In the genomic region with DNA sequence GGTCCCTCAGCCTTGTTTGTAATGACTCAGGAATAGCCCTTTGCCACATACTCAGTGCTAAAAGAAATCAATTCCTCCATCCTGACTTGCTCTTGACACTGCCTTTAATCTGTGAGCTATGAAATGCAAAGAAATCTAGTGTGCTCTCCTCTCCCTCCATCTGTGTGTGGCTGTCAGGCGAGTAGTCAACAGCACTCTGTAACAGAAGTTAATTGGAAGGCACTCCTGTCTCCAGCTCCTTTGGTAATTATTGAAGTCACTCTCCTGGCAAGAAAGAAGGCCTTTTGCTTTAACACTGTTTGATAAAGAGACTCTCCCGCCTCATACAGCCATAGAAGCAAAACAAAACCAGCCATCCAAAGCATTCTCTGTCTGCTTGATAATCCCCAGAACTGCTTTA, we compare ENCODE assay signal across 18 mouse cellular contexts.
DNase-seq lines count a peak whose midpoint lies in the region; ATAC-seq and TF ChIP-seq lines count a peak whose summit lies in the region.
"Had no signal": no experiment of that assay in that cellular context is flagged by ENCODE, and none has a peak within 500 bp of the region (broad histone marks: within the 10 kb centered on the region; RNA-seq: fewer than 3 reads in every experiment).

No protein-coding gene starts in this region.

- DNase-seq in forebrain, embryonic 11.5 days (ENCODE audit: low spot score): no peak
- DNase-seq in brain, embryonic 14.5 days (ENCODE audit: low read depth): peak; percentile 87
- DNase-seq in kidney, postnatal 14 days: no peak
- no peak for DNase-seq in heart, postnatal 25 days (ENCODE audit: low spot score)
- no peak for DNase-seq in right cerebral cortex, postnatal 4 days
- DNase-seq: adrenal gland, postnatal 10 days; cerebellum, adult 11-12 months; cerebellum, adult 9-11 months; gastrocnemius, postnatal 14 days; heart, postnatal 4 days; kidney, adult 18-20 months had no signal

- intact Hi-C loops in heart, postnatal 25 days (cut with DNase I): no loop called here

- H3K4me2 ChIP-seq in forebrain, embryonic 13.5 days: no peak overlapping the region
- H3K4me2 ChIP-seq in forebrain, embryonic 11.5 days (ENCODE audit: low read depth, low read length, severe bottlenecking): no peak overlapping the region
- no peak overlapping the region for H3K4me2 ChIP-seq in forebrain, embryonic 16.5 days (ENCODE audit: low read length)
- H3K4me2 ChIP-seq in midbrain, embryonic 13.5 days (replicated peaks): no peak overlapping the region
- H3K4me2 ChIP-seq: heart, embryonic 13.5 days; hindbrain, embryonic 15.5 days had no signal

- no peak overlapping the region for H3K9ac ChIP-seq in forebrain, embryonic 13.5 days
- H3K9ac ChIP-seq in forebrain, embryonic 11.5 days (ENCODE audit: low read length): no peak overlapping the region
- H3K9ac ChIP-seq in forebrain, embryonic 16.5 days (replicated peaks; ENCODE audit: low read depth, low read length): no peak overlapping the region
- H3K9ac ChIP-seq in midbrain, embryonic 13.5 days (replicated peaks): no peak overlapping the region
- H3K9ac ChIP-seq: heart, embryonic 13.5 days; hindbrain, embryonic 15.5 days had no signal

- H3K27ac ChIP-seq in forebrain, embryonic 13.5 days: 0 out of 2 replicates have a peak overlapping the region, but pooled peaks have one; percentile 31
- no peak overlapping the region for H3K27ac ChIP-seq in forebrain, embryonic 11.5 days (ENCODE audit: low read depth, low read length)
- H3K27ac ChIP-seq in forebrain, embryonic 16.5 days (ENCODE audit: low read length): no peak overlapping the region
- H3K27ac ChIP-seq in midbrain, embryonic 13.5 days: 0 out of 2 replicates have a peak overlapping the region, but pooled peaks have one; percentile 47
- H3K27ac ChIP-seq: embryonic facial prominence, embryonic 10.5 days; heart, embryonic 13.5 days; hindbrain, embryonic 15.5 days had no signal

- no peak overlapping the region for H3K4me3 ChIP-seq in forebrain, embryonic 13.5 days
- H3K4me3 ChIP-seq in forebrain, embryonic 11.5 days (ENCODE audit: low read depth, low read length): no peak overlapping the region
- H3K4me3 ChIP-seq in forebrain, embryonic 16.5 days (replicated peaks; ENCODE audit: low read length): no peak overlapping the region
- H3K4me3 ChIP-seq in midbrain, embryonic 13.5 days (replicated peaks): no peak overlapping the region
- H3K4me3 ChIP-seq: embryonic facial prominence, embryonic 10.5 days; heart, embryonic 13.5 days; hindbrain, embryonic 15.5 days had no signal

- TF ChIP-seq POLR2A in brain, embryonic 14.5 days (IDR thresholded peaks at IDR 0.05; ENCODE audit: borderline replicate concordance, extremely low read depth, insufficient read depth, insufficient read length, poor library complexity, severe bottlenecking): no peak

- H3K4me1 ChIP-seq in forebrain, embryonic 13.5 days: 0 out of 2 replicates have a peak, but pooled peaks cover 13% of the 10 kb centered on the region
- H3K4me1 ChIP-seq in forebrain, embryonic 11.5 days (replicated peaks; ENCODE audit: control insufficient read depth, insufficient read depth, low read length): no peaks in the 10 kb centered on the region
- H3K4me1 ChIP-seq in forebrain, embryonic 16.5 days (replicated peaks; ENCODE audit: control insufficient read depth, insufficient read depth, low read length): peaks cover 5% of the 10 kb centered on the region; the same call in 1 of the 2 replicates
- H3K4me1 ChIP-seq in midbrain, embryonic 13.5 days (replicated peaks): peaks cover 7% of the 10 kb centered on the region
- H3K4me1 ChIP-seq: heart, embryonic 13.5 days; hindbrain, embryonic 15.5 days had no signal

- no peaks in the 10 kb centered on the region for H3K36me3 ChIP-seq in forebrain, embryonic 13.5 days (ENCODE audit: poor library complexity, severe bottlenecking)
- H3K36me3 ChIP-seq in forebrain, embryonic 11.5 days (ENCODE audit: control insufficient read depth, insufficient read depth, low read length): no peaks in the 10 kb centered on the region
- H3K36me3 ChIP-seq in forebrain, embryonic 16.5 days (ENCODE audit: control insufficient read depth, insufficient read depth): no peaks in the 10 kb centered on the region
- no peaks in the 10 kb centered on the region for H3K36me3 ChIP-seq in midbrain, embryonic 13.5 days
- H3K36me3 ChIP-seq: embryonic facial prominence, embryonic 10.5 days; heart, embryonic 13.5 days; hindbrain, embryonic 15.5 days had no signal

- TF ChIP-seq CTCF in brain, embryonic 14.5 days (IDR thresholded peaks at IDR 0.05; ENCODE audit: borderline replicate concordance, extremely low read depth, insufficient read depth, insufficient read length): no peak

- H3K9me3 ChIP-seq in forebrain, embryonic 13.5 days (replicated peaks): no peaks in the 10 kb centered on the region
- no peaks in the 10 kb centered on the region for H3K9me3 ChIP-seq in forebrain, embryonic 11.5 days (ENCODE audit: control insufficient read depth, low read length)
- H3K9me3 ChIP-seq in forebrain, embryonic 16.5 days (ENCODE audit: control insufficient read depth, low read length): no peaks in the 10 kb centered on the region
- H3K9me3 ChIP-seq in midbrain, embryonic 13.5 days: no peaks in the 10 kb centered on the region
- H3K9me3 ChIP-seq: embryonic facial prominence, embryonic 10.5 days; heart, embryonic 13.5 days; hindbrain, embryonic 15.5 days had no signal

- WGBS in forebrain, embryonic 13.5 days: 11% methylated on average over 2 of the region's 2 CpGs
- WGBS in forebrain, embryonic 11.5 days: 11% methylated on average over 2 of the region's 2 CpGs
- WGBS in forebrain, embryonic 16.5 days: 16% methylated on average over 2 of the region's 2 CpGs
- 11% methylated on average over 2 of the region's 2 CpGs for WGBS in midbrain, embryonic 13.5 days

- no peaks in the 10 kb centered on the region for H3K27me3 ChIP-seq in forebrain, embryonic 13.5 days
- no peaks in the 10 kb centered on the region for H3K27me3 ChIP-seq in forebrain, embryonic 11.5 days (ENCODE audit: control insufficient read depth, insufficient read depth, low read length)
- H3K27me3 ChIP-seq in forebrain, embryonic 16.5 days (replicated peaks; ENCODE audit: control insufficient read depth, insufficient read depth, low read length): no peaks in the 10 kb centered on the region
- H3K27me3 ChIP-seq in midbrain, embryonic 13.5 days: no peaks in the 10 kb centered on the region
- H3K27me3 ChIP-seq: heart, embryonic 13.5 days; hindbrain, embryonic 15.5 days had no signal

- ATAC-seq in forebrain, embryonic 13.5 days: peak; percentile 91
- no peak for ATAC-seq in forebrain, embryonic 11.5 days (replicated peaks; ENCODE audit: low FRiP score)
- ATAC-seq in forebrain, embryonic 16.5 days: peak; percentile 93
- ATAC-seq in midbrain, embryonic 13.5 days: peak; percentile 66; the same call in 1 of the 2 replicates
- ATAC-seq: inflammation-experienced regulatory T-cells, adult 6 months had no signal

Comparison
In these comparisons a context has a peak if more than half of its experiments do, and no peak if none do; other contexts are left out.
1. H3K27ac ChIP-seq: peak in forebrain, embryonic 13.5 days (single experiment) and midbrain, embryonic 13.5 days (single experiment); none in forebrain, embryonic 11.5 days (single experiment) and forebrain, embryonic 16.5 days (single experiment).